Mouse (Mus musculus) limb, embryonic 14.5 days (tissue): ENCODE data around the gene Slc48a1. TPM values are rescaled to one million over a fixed set of nuclear protein-coding genes. Genes with fewer than 3 reads are reported as not detected.

ENCODE experiments used
- ATAC-seq: fragments of 200-750 bp; cut with Nextera tagmentation; 2 replicates; pipeline ENCODE4 v1.8.0; 2017; ENCODE audit warnings: low read depth, moderate number of reproducible peaks, moderate TSS enrichment; ENCODE audit not compliant: low FRiP score
- DNase-seq: peaks from one replicate; pipeline ENCODE4 v3.0.0-alpha.2; 2015; ENCODE audit warnings: low spot score
- H3K27ac ChIP-seq: fragments of 300-500 bp; sonication (generic); replicated peaks from 2 replicates; pipeline ENCODE4 v1.5.1; 2014; ENCODE audit warnings: low read depth, mild to moderate bottlenecking, low read length, moderate library complexity, mixed read lengths
- H3K27me3 ChIP-seq: fragments of 300-500 bp; sonication (generic); 2 replicates; pipeline ENCODE4 v1.6.1; 2014; ENCODE audit warnings: low read length, mixed read lengths; ENCODE audit not compliant: control insufficient read depth, insufficient read depth
- H3K36me3 ChIP-seq: fragments of 300-500 bp; sonication (generic); 2 replicates; pipeline ENCODE4 v1.6.1; 2014; ENCODE audit warnings: mild to moderate bottlenecking, low read length, moderate library complexity, mixed read lengths; ENCODE audit not compliant: control insufficient read depth, insufficient read depth
- H3K4me1 ChIP-seq: fragments of 300-500 bp; sonication (generic); 2 replicates; pipeline ENCODE4 v1.6.1; 2014; ENCODE audit warnings: antibody characterized with exemption, low read length, mixed read lengths; ENCODE audit not compliant: control insufficient read depth, insufficient read depth
- H3K4me2 ChIP-seq: fragments of 300-500 bp; sonication (generic); replicated peaks from 2 replicates; pipeline ENCODE4 v1.6.1; 2014; ENCODE audit warnings: low read depth, mild to moderate bottlenecking, low read length, moderate library complexity; ENCODE audit not compliant: severe bottlenecking
- H3K4me3 ChIP-seq: fragments of 300-500 bp; sonication (generic); replicated peaks from 2 replicates; pipeline ENCODE4 v1.5.1; 2014; ENCODE audit warnings: low read length
- H3K9ac ChIP-seq: fragments of 300-500 bp; sonication (generic); 2 replicates; pipeline ENCODE4 v1.6.1; 2014; ENCODE audit warnings: mild to moderate bottlenecking, low read depth, low read length, moderate library complexity; ENCODE audit not compliant: severe bottlenecking
- H3K9me3 ChIP-seq: fragments of 300-500 bp; sonication (generic); 2 replicates; pipeline ENCODE4 v1.6.1; 2016; ENCODE audit warnings: low read length; ENCODE audit not compliant: control insufficient read depth
- POLR2A ChIP-seq: fragments of 200-500 bp; IDR thresholded peaks from 2 replicates; pipeline ENCODE4 v1.8.0; 2012; ENCODE audit warnings: inconsistent platforms, mild to moderate bottlenecking, moderate library complexity, borderline replicate concordance; ENCODE audit not compliant: insufficient read depth, insufficient read length; ENCODE audit errors: extremely low read depth
- WGBS: fragments of 180-500 bp; shearing (Covaris S2); extraction: QIAGEN DNeasy Blood & Tissue Kit; methylation state at CpG from one replicate; pipeline ENCODE4 v1.1.7; 2014; 5-methylcytosine and 5-hydroxymethylcytosine counted together
- polyA plus RNA-seq, 2 experiments: library from polyadenylated mRNA; depleted of rRNA in 1 of 2; stranded (reverse) in 1 of 2; unstranded in 1 of 2; fragments of >200 nt; fragmentation: Nextera tagmentation in 1 of 2; extraction: Ambion mirVana in 1 of 2; gene quantifications; 2 replicates each; pipeline versions ENCODE4 v1.2.1 to v1.2.3; 2012 to 2014

Gene Slc48a1
- polyA plus RNA-seq, 2 experiments, result 23.4 to 46.2 TPM

DNA sequence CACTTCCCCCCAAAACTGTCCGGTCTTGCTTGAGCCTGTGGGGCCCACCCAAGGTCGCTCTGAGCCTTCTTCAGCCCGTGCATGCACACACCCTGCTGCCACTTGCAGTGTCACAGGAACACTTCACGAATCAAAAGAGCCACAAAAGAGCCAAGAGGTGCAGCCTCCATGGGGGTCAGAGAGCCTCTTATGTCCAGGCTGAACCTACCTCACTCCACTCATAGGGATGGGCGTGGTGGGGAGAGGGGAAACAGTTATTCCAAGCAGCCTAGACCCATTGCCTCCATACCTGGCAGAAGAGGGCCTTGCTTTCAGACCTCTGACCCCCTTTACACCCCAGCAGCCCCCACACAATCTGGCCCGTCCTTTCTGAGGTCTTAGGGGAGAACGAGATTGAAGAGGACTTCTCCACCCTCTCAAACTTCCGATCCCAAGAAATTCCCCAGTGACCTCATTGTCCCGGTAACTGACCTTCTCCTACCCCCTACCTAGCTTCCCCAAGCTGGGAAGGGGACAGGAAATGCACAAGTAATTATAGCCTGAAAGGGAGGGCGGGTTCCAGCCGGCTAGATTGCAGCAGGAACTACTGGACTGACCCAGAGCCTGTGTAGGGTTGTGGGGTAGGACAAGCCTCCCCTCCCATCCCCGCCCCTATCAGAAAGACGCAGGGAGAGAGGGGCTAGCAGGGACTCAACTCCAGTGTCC, 13.1 kb upstream of the Slc48a1 start:
- Histone ChIP-seq H3K27me3 (peaks cover 6% of the 10 kb centered on the region; the same call in 1 of the 2 replicates), H3K9ac (no peak overlapping the region), H3K36me3 (no peaks in the 10 kb centered on the region; the same call in 1 of the 2 replicates), H3K9me3 (no peaks in the 10 kb centered on the region), H3K4me2 (peak overlapping the region; percentile 17; the same call in 1 of the 2 replicates), H3K4me3 (0 out of 2 replicates have a peak overlapping the region, but pooled peaks have one; percentile 0), H3K4me1 (peaks cover 25% of the 10 kb centered on the region), H3K27ac (no peak overlapping the region)
- DNase-seq (no peak), ATAC-seq (no peak)
- 34% methylated on average over 13 of the region's 13 CpGs for WGBS
- TF ChIP-seq POLR2A, result no peak

DNA sequence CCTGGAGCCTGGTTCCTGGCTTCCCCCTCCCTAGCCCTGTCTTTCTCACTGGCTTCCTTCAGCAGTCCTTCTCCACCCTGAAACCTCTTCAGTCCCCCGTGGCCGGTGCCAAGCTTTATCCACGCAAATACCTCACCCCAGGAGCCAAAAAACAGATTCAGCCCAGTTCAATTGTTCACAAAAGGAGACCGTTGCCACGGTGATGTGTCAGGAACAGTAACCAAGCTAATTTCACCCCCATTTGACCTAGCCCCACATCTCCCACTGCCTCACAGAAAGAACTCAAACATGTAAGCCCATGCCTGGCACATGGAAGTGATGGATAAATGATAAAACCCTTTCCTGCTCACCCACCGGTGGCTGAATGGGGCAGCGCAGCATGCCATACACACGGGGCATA, 12.1 kb upstream of the Slc48a1 start:
- no peaks in the 10 kb centered on the region for H3K9me3 ChIP-seq
- H3K4me2 ChIP-seq, result peak overlapping the region; percentile 99
- WGBS, result 33% methylated on average over 8 of the region's 8 CpGs
- peak overlapping the region; percentile 50; the same call in 1 of the 2 replicates for H3K9ac ChIP-seq
- DNase-seq (no peak), ATAC-seq (no peak)
- H3K27me3 ChIP-seq, result peaks cover 6% of the 10 kb centered on the region; the same call in 1 of the 2 replicates
- H3K4me3 ChIP-seq, result peak overlapping the region; percentile 54
- no peaks in the 10 kb centered on the region for H3K36me3 ChIP-seq
- no peak overlapping the region for H3K27ac ChIP-seq
- TF ChIP-seq POLR2A, result no peak
- peaks cover 25% of the 10 kb centered on the region for H3K4me1 ChIP-seq

DNA sequence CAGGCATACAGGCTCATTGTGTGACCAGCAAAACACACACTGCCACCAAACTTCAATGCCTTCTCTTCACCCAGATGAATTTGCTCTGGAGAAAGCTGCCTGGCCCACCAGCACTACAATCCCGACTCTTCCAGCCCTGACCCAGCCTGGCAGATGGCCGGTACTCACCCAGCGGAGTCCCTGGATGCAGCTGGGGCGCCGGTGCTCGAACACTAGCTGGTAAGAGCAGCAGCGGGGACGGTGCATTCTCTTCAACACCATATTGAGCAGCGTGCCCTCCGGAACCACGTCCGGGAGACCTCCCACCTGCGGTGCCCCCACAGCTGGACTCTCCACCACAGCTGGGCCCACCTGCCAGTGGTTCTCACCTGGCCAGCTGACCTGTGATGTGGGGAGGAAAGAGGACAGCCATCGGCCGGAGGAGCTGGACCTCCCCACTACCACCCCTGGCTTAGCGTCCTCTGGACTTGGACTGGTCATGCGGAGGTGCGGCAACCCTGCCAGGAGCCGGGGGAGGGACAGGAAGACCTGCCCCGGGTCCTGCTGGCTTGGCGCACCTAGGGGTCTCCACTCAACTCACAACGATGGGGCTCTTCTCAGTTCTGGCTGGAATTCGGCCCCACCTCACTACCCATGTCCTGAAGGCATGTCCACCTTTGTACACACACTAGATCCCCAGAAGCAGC, 11.6 kb upstream of the Slc48a1 start:
- no peak for DNase-seq
- 8% methylated on average over 23 of the region's 23 CpGs for WGBS
- Histone ChIP-seq H3K4me1 (peaks cover 25% of the 10 kb centered on the region), H3K4me3 (peak overlapping the region; percentile 54), H3K4me2 (peak overlapping the region; percentile 99), H3K27ac (no peak overlapping the region; the same call in 1 of the 2 replicates), H3K27me3 (peaks cover 6% of the 10 kb centered on the region; the same call in 1 of the 2 replicates), H3K9ac (peak overlapping the region; percentile 50), H3K36me3 (no peaks in the 10 kb centered on the region), H3K9me3 (no peaks in the 10 kb centered on the region)
- ATAC-seq, result no peak
- no peak for TF ChIP-seq POLR2A

DNA sequence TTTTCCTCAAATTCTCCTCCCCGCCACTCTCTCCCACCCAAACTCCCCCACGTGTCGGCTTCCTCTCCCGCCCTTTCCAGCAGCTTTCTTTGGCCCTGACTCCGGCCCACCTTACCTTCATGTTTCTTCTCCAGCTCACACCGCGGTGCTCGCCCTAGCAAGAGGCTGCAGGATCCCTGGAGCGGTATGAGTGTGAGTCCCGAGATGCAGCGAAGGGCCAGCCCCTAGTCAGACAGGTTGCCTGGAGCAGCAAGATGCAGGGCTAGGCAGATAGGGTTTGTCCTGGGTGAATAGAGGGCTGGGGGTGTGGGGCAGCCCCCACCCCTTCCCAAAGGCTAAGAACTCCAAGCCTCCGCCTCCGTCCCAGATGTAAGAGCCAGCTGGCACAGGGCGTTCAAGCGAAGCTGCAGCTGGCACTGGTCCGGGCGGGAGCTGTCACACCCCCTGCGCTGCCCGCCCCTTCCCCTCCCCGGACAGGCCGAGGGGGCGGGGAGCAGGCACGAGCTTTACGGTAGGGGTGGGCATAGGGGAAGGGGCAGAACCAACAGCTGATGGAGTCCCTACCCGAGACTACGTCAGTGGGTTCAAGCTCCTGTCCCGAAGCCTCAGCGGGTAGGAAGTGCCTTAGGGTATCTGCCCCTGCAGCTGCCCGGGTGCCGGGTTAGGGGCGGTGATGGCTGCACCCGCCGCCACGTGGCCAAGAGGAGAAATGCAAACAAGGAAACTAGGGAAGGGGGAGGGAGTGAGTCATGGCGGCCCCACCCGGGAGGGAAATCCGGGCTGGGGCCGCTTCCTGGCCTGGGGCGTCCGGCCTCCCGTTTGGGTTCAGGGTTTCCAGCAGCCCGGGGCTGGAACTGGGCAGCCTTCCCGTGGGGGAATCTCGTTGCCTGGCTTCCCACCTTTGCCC, 10.8 kb upstream of the Slc48a1 start, which contains the start of gene Rapgef3:
Gene Rapgef3, minus strand, starts transcription at position 693 of the 907 bp plus-strand sequence.
- peak; percentile 77 for DNase-seq
- peak; percentile 83 for ATAC-seq
- no peaks in the 10 kb centered on the region for H3K36me3 ChIP-seq
- WGBS, result 3% methylated on average over 43 of the region's 44 CpGs
- no peak for TF ChIP-seq POLR2A
- peak within 1 kb of the TSS; percentile 75 for H3K27ac ChIP-seq
- H3K9ac ChIP-seq, result peak within 1 kb of the TSS; percentile 59
- peak within 1 kb of the TSS; percentile 99 for H3K4me2 ChIP-seq
- peaks cover 6% of the 10 kb centered on the region; the same call in 1 of the 2 replicates for H3K27me3 ChIP-seq
- H3K9me3 ChIP-seq, result no peaks in the 10 kb centered on the region
- H3K4me1 ChIP-seq, result peaks cover 30% of the 10 kb centered on the region
- H3K4me3 ChIP-seq, result peak within 1 kb of the TSS; percentile 54
